Mouse (Mus musculus): Measurements from ENCODE around the gene P3h1. TPM values are rescaled to one million over a fixed set of nuclear protein-coding genes. Genes with fewer than 3 reads are reported as not detected.

P3h1 gene
- total and polyA plus RNA-seq, 2 experiments from 2014 or later: 10.2 to 15.0 TPM

DNA sequence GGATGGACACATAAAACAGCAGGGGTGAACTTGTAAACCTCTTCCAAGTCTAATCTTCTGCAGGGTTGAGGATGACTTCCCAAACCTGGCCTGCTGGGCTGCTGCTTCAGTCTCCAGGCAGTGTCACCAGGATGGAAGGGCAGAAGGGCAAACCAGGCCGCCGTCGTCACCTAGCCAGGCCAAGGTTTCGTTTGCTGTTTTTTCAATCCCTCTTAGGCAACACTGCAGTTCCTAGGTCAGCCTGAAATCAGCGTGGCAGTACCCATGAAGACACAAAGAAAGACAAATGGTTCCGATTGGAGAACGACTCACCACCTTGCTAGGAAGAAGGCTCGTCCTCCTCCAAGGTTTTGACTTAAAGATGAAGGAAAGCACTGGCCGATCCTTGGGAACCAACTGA is 7.0 kb upstream of the P3h1 start:
- TF ChIP-seq CTCF (IDR thresholded peaks at IDR 0.05): no peak
- Histone ChIP-seq H3K36me3 (ENCODE audit: insufficient read depth, low read length) (peaks cover 29% of the 10 kb centered on the region), H3K9me3 (ENCODE audit: low read length) (no peaks in the 10 kb centered on the region), H3K9ac (replicated peaks; ENCODE audit: low read length, poor library complexity, severe bottlenecking) (no peak overlapping the region), H3K4me2 (ENCODE audit: low read depth, low read length, poor library complexity, severe bottlenecking) (no peak overlapping the region), H3K27me3 (ENCODE audit: insufficient read depth, low read length) (no peaks in the 10 kb centered on the region), H3K27ac (ENCODE audit: low read depth, low read length) (no peak overlapping the region), H3K4me3 (ENCODE audit: low read depth, low read length) (no peak overlapping the region), H3K4me1 (ENCODE audit: insufficient read depth, low read length) (no peaks in the 10 kb centered on the region)
- ATAC-seq (ENCODE audit: low FRiP score) (no peak), DNase-seq (ENCODE audit: low spot score) (no peak)
- 91% methylated on average over 9 of the region's 9 CpGs for WGBS

DNA sequence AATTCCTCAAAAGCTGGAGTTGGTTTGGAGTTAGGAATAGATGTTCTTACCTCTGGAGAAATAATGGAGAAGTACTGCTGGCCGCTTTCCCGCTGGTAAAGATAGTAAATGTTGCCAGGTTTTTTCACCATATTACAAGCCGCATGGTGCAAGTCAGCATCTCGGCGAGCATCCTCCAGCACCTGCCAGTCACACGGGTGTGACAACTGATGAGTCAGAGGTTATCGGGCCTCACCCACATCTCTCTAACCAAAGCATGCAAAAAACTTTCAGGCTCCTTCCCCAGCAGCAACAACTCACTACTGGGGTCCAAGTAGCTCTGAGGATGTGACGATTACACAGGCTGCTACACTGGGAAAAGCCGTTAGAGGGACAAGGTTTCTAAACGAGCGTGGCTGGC is 6.0 kb upstream of the P3h1 start:
- no peak for DNase-seq (ENCODE audit: low spot score)
- Histone ChIP-seq H3K4me3 (ENCODE audit: low read depth, low read length) (no peak overlapping the region), H3K4me2 (ENCODE audit: low read depth, low read length, poor library complexity, severe bottlenecking) (no peak overlapping the region), H3K27ac (ENCODE audit: low read depth, low read length) (no peak overlapping the region), H3K4me1 (ENCODE audit: insufficient read depth, low read length) (no peaks in the 10 kb centered on the region; the same call in 1 of the 2 replicates), H3K36me3 (ENCODE audit: insufficient read depth, low read length) (peaks cover 29% of the 10 kb centered on the region), H3K27me3 (ENCODE audit: insufficient read depth, low read length) (no peaks in the 10 kb centered on the region), H3K9ac (replicated peaks; ENCODE audit: low read length, poor library complexity, severe bottlenecking) (no peak overlapping the region), H3K9me3 (ENCODE audit: low read length) (no peaks in the 10 kb centered on the region)
- ATAC-seq (ENCODE audit: low FRiP score): no peak
- 93% methylated on average over 11 of the region's 11 CpGs for whole genome bisulfite sequencing
- no peak for TF ChIP-seq CTCF (IDR thresholded peaks at IDR 0.05)

DNA sequence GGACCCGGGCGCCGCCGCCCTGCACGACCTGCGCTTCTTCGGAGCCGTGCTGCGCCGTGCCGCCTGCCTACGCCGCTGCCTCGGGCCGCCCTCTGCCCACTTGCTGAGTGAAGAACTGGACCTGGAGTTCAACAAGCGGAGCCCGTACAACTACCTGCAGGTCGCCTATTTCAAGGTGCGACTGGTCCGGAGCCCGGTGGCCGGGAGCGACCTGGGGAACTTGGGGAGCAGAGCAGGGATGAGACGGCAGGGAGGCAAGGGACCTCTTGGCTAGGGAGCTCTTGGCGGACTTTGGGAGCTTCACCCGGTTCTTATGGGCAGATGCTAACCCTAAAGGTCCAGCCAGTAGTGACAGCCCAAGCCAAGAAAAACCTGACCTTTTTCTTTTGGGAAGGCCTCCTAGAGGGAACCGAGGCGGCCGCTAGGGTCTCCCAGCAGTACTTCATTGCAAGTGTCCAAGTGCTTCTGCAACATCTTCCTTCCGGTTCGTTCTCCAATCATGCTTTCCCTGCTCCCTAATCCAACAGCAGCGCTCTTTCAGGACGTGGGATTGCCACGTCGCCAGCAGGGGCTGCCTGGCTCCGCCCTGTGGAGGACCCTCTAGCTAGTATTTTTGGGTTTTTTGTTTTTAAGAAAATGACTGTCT is 664 bp downstream of the P3h1 start:
- no peaks in the 10 kb centered on the region for H3K9me3 ChIP-seq (ENCODE audit: low read length)
- no peaks in the 10 kb centered on the region for H3K27me3 ChIP-seq (ENCODE audit: insufficient read depth, low read length)
- peak; percentile 6 for ATAC-seq (ENCODE audit: low FRiP score)
- peak overlapping the region; percentile 57 for H3K27ac ChIP-seq (ENCODE audit: low read depth, low read length)
- H3K36me3 ChIP-seq (ENCODE audit: insufficient read depth, low read length): peaks cover 13% of the 10 kb centered on the region
- DNase-seq (ENCODE audit: low spot score): peak; percentile 79
- H3K9ac ChIP-seq (replicated peaks; ENCODE audit: low read length, poor library complexity, severe bottlenecking): peak overlapping the region; percentile 74
- peaks cover 8% of the 10 kb centered on the region; the same call in 1 of the 2 replicates for H3K4me1 ChIP-seq (ENCODE audit: insufficient read depth, low read length)
- peak overlapping the region; percentile 91 for H3K4me3 ChIP-seq (ENCODE audit: low read depth, low read length)
- under 1% methylated on average over 28 of the region's 36 CpGs for WGBS
- peak; percentile 62 for TF ChIP-seq CTCF (IDR thresholded peaks at IDR 0.05)
- H3K4me2 ChIP-seq (ENCODE audit: low read depth, low read length, poor library complexity, severe bottlenecking): peak overlapping the region; percentile 86

DNA sequence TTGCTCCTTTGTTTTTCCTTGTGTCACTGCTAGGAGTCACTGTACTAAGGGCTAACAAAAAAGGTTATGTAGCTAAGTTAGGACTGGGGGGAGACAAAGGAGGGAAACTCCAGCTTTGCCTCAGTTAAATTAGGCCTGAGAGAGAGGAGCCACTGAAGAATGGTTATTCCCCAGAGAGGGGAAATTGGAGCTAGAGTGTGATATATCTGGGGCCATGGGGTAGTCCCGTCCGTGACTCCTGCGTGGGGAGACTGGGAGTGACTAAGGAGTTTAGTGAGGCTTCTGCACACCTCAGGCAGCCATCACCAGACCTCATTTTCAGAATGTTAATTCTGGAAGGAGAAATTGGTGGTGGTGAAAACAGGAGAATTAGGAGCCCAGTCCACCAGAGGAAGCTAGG is 1.6 kb downstream of the P3h1 start:
- H3K4me2 ChIP-seq (ENCODE audit: low read depth, low read length, poor library complexity, severe bottlenecking): peak overlapping the region; percentile 86
- DNase-seq (ENCODE audit: low spot score) (no peak), ATAC-seq (ENCODE audit: low FRiP score) (no peak)
- WGBS: 89% methylated on average over 3 of the region's 3 CpGs
- H3K27me3 ChIP-seq (ENCODE audit: insufficient read depth, low read length): no peaks in the 10 kb centered on the region
- peaks cover 8% of the 10 kb centered on the region; the same call in 1 of the 2 replicates for H3K4me1 ChIP-seq (ENCODE audit: insufficient read depth, low read length)
- H3K4me3 ChIP-seq (ENCODE audit: low read depth, low read length): peak overlapping the region; percentile 91
- H3K36me3 ChIP-seq (ENCODE audit: insufficient read depth, low read length): peaks cover 13% of the 10 kb centered on the region
- no peak overlapping the region for H3K27ac ChIP-seq (ENCODE audit: low read depth, low read length)
- 0 out of 2 replicates have a peak, but pooled peaks have one; percentile 7 for TF ChIP-seq CTCF (IDR thresholded peaks at IDR 0.05)
- no peaks in the 10 kb centered on the region for H3K9me3 ChIP-seq (ENCODE audit: low read length)
- H3K9ac ChIP-seq (replicated peaks; ENCODE audit: low read length, poor library complexity, severe bottlenecking): no peak overlapping the region

DNA sequence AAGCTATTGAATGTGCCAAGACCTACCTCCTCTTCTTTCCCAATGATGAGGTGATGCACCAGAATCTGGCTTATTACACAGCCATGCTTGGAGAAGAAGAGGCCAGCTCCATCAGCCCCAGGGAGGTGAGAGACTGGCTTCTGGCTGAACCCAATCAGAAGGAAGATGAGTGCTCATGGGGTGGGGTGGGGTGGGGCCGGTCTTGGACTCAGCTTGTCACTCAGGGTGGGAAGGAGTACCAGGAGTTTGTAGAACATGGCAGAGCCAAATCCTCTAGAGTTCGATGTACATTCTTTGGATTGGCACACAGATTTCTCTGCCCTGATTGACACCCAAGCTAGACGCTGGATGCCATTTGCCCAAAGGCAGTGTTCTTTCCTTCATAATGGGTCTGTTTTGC is 5.9 kb downstream of the P3h1 start:
- TF ChIP-seq CTCF (IDR thresholded peaks at IDR 0.05): no peak

DNA sequence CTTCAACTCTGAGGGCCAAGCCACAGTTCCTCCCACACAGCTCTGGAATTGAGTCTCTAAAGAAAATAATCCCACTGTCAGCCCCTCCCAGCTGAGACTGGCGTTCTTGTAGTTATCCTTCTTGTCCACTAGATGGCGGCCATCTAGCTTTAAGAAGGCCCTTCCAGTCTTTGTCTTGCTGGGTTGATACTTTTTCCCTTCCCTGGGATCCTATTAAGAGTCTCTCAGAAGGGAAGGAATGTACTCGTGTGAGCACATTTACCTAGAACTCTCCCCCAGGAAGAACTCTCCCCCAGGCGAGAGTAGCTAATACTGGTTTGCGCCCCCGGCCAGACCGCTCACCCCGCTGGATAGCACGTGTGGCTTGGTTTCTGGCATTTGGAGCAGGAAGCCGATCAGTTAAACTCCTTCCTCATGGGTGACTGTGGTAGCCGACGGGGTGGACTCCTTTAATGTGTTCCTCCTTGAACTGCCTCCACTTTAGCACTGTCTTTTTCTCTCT is 6.5 kb downstream of the P3h1 start:
- Histone ChIP-seq H3K27me3 (ENCODE audit: insufficient read depth, low read length) (no peaks in the 10 kb centered on the region), H3K4me1 (ENCODE audit: insufficient read depth, low read length) (peaks cover 4% of the 10 kb centered on the region; the same call in 1 of the 2 replicates), H3K9me3 (ENCODE audit: low read length) (no peaks in the 10 kb centered on the region), H3K9ac (replicated peaks; ENCODE audit: low read length, poor library complexity, severe bottlenecking) (no peak overlapping the region; the same call in 1 of the 2 replicates), H3K36me3 (ENCODE audit: insufficient read depth, low read length) (peaks cover 36% of the 10 kb centered on the region), H3K4me2 (ENCODE audit: low read depth, low read length, poor library complexity, severe bottlenecking) (no peak overlapping the region), H3K4me3 (ENCODE audit: low read depth, low read length) (no peak overlapping the region), H3K27ac (ENCODE audit: low read depth, low read length) (peak overlapping the region; percentile 64; the same call in 1 of the 2 replicates)
- 37% methylated on average over 12 of the region's 12 CpGs for WGBS
- ATAC-seq (ENCODE audit: low FRiP score) (peak; percentile 62), DNase-seq (ENCODE audit: low spot score) (peak; percentile 88)
- TF ChIP-seq CTCF (IDR thresholded peaks at IDR 0.05): peak; percentile 95

More for the DNA sequence above, 5.9 kb downstream of the P3h1 start:
- Histone ChIP-seq H3K4me2 (ENCODE audit: low read depth, low read length, poor library complexity, severe bottlenecking) (no peak overlapping the region), H3K9me3 (ENCODE audit: low read length) (no peaks in the 10 kb centered on the region), H3K27ac (ENCODE audit: low read depth, low read length) (no peak overlapping the region), H3K27me3 (ENCODE audit: insufficient read depth, low read length) (no peaks in the 10 kb centered on the region), H3K4me1 (ENCODE audit: insufficient read depth, low read length) (peaks cover 8% of the 10 kb centered on the region; the same call in 1 of the 2 replicates), H3K9ac (replicated peaks; ENCODE audit: low read length, poor library complexity, severe bottlenecking) (no peak overlapping the region), H3K4me3 (ENCODE audit: low read depth, low read length) (no peak overlapping the region), H3K36me3 (ENCODE audit: insufficient read depth, low read length) (peaks cover 36% of the 10 kb centered on the region)
- DNase-seq (ENCODE audit: low spot score): no peak
- no peak for ATAC-seq (ENCODE audit: low FRiP score)
- 80% methylated on average over 3 of the region's 3 CpGs for WGBS
